Mouse (Mus musculus): ENCODE data around the gene Mepce.

- TF ChIP-seq CTCF (IDR thresholded peaks at IDR 0.05; ENCODE audit: borderline replicate concordance, insufficient read depth, low read depth, low read length) (no peak), POLR2A (IDR thresholded peaks at IDR 0.05; ENCODE audit: borderline replicate concordance, insufficient read depth, low read length) (no peak)
These were observed 41.1 kb downstream of the Mepce start for GRCm38 (mm10) chr5:137746282-137746850.

Data from cerebellum, adult 2 months (tissue).